Mouse (Mus musculus) embryonic facial prominence, embryonic 15.5 days (tissue): ENCODE results near the gene Nos3. TPM values are rescaled to one million over a fixed set of nuclear protein-coding genes. Genes with fewer than 3 reads are reported as not detected.
A peak's percentile ranks its signal among the peaks of the same experiment; 100 is the strongest.

Experiments used
- ATAC-seq: fragments of 200-750 bp; cut with Nextera tagmentation; 2 replicates; pipeline ENCODE4 v1.8.0; 2017; ENCODE audit warnings: low read depth, moderate TSS enrichment; ENCODE audit not compliant: insufficient number of reproducible peaks, low FRiP score, low TSS enrichment
- H3K27ac ChIP-seq: fragments of 300-500 bp; sonication (generic); replicated peaks from 2 replicates; pipeline ENCODE4 v1.5.1; 2015; ENCODE audit warnings: mild to moderate bottlenecking, inconsistent platforms
- H3K27me3 ChIP-seq: fragments of 300-500 bp; sonication (generic); 2 replicates; pipeline ENCODE4 v1.6.1; 2015; ENCODE audit warnings: inconsistent platforms
- H3K36me3 ChIP-seq: fragments of 300-500 bp; sonication (generic); 2 replicates; pipeline ENCODE4 v1.6.1; 2015; ENCODE audit warnings: mild to moderate bottlenecking, inconsistent platforms
- H3K4me1 ChIP-seq: fragments of 300-500 bp; sonication (generic); 2 replicates; pipeline ENCODE4 v1.6.1; 2015; ENCODE audit warnings: inconsistent platforms
- H3K4me2 ChIP-seq: fragments of 300-500 bp; sonication (generic); replicated peaks from 2 replicates; pipeline ENCODE4 v1.6.1; 2015; ENCODE audit warnings: mild to moderate bottlenecking, inconsistent platforms
- H3K4me3 ChIP-seq: fragments of 300-500 bp; sonication (generic); replicated peaks from 2 replicates; pipeline ENCODE4 v1.5.1; 2015; ENCODE audit warnings: mild to moderate bottlenecking, inconsistent platforms
- H3K9ac ChIP-seq: fragments of 300-500 bp; sonication (generic); 2 replicates; pipeline ENCODE4 v1.6.1; 2015; ENCODE audit warnings: inconsistent platforms
- H3K9me3 ChIP-seq: fragments of 300-500 bp; sonication (generic); replicated peaks from 2 replicates; pipeline ENCODE4 v1.6.1; 2016; ENCODE audit warnings: inconsistent platforms
- WGBS: fragments of 180-500 bp; shearing (Covaris S2); methylation state at CpG from one replicate; pipeline ENCODE4 v1.1.7; 2015; 5-methylcytosine and 5-hydroxymethylcytosine counted together
- polyA plus RNA-seq: library from polyadenylated mRNA; unstranded; fragments of >200 nt; fragmentation: Nextera tagmentation; extraction: Ambion mirVana; gene quantifications from 2 replicates; pipeline ENCODE4 v1.2.1, GENCODE M21; 2015

Gene Nos3
- polyA plus RNA-seq, 1 experiment from 2014 or later = 6.5 TPM

DNA sequence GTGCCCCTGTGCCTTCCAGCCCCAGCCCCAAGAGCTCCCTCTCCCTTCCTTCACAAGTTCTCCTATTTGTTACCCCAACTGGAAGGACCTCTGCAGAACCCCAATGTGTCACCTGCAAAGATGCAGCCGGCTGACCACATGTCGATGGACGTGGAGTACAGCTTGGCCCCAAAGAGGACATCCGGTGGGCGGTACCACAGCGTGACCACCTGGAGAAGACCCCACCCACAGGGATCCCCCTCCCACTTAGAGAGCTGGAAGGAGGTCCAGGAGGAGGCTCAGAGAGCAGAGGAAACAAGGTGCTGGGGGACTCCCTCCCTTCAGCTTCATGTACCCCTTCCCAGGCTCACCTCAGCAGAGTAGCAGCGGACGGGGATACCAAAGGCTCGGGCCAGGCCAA, 55.8 kb downstream of the Nos3 start:
- WGBS = 85% methylated on average over 9 of the region's 9 CpGs
- ATAC-seq = no peak
- peaks cover 30% of the 10 kb centered on the region for H3K4me1 ChIP-seq
- no peak overlapping the region for H3K4me2 ChIP-seq
- no peak overlapping the region for H3K27ac ChIP-seq
- H3K36me3 ChIP-seq = peaks cover 25% of the 10 kb centered on the region
- no peak overlapping the region for H3K9ac ChIP-seq
- H3K9me3 ChIP-seq = no peaks in the 10 kb centered on the region
- no peaks in the 10 kb centered on the region for H3K27me3 ChIP-seq
- H3K4me3 ChIP-seq = no peak overlapping the region

DNA sequence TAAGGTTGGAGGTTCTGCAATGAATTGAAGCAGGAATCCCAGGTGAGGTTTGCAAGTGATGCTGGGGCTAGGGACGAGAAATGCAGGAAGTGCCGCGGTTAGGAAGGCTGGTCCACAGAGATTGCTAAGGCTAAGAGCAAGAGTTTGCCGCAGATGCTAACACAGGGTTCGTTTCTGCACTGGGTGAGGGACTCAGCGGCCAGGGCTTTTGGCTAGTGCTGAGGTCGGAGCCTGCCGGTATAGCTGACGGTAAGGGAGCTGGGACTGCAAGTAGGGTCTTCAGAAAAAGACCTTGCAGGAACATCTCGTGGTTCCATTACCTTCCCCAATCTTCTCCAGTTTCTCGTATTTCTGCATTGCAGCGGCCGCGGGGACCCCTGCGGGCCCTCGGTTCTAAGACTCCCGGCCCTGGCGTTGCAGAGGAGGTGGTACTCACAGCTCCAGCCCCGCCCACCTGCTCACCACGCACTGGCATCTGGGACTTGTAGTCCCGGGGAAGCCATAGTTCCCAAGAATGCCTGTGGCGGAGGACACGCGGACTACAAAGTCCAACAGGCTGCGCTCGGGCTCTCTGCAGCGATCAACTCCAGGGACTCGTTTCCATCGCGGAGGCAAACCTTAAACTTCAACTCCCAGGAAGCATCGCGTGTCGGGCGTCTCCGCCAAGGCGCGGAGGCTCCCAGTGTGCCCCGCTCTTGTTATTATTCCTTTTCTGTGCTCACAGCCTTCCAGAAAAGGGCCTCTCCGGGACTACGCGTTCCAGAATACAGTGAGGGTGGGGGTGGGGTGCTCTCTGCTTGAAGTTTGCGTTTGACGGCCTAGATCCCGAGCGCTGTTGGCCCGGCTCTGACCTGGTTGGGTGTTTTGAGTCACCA, 58.8 kb downstream of the Nos3 start, which contains the start of the genes Cdk5 and Slc4a2:
Cdk5 (minus strand) TSS at position 402 of the 875 bp plus-strand sequence.
Slc4a2 (plus strand) TSS at position 709 of the 875 bp plus-strand sequence.
- H3K36me3 ChIP-seq = peaks cover 25% of the 10 kb centered on the region
- under 1% methylated on average over 46 of the region's 46 CpGs for WGBS

DNA sequence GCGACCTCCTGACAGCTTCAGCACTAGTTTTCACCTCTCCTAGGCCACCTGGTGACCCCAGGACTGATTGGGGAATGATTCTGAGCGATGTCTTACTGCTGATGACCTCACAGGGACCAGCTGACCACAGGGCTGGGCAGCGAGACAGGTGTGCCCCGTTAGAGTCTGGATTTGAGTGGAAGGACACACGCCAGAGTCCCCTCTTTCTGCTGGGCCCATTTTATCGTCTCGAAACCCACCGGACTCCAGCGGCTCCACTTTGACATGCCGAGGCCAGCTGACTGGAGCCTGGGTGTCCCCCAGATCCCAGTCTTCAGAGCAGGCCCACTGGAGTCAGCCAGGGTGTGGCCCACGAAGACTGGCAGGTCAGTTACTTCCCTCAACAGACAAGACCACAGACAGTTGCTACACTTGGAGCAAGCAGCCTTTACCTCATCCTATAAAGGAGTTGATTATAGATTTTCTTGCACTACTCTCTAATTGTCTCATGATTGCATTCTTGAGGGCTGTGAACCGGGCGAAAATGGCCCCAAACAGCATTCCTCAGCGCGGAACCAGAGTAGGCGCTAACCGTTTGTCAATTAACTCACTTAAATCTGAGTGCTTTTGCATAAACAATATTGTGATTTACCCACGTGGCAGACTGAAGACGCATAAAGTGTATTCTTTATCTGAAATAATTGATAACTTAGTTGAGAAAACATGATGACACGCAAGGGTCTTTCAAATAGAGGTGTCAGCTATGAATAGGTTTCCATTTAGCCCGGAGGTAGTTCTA, 59.6 kb downstream of the Nos3 start:
- peak overlapping the region; percentile 49 for H3K9ac ChIP-seq
- H3K4me3 ChIP-seq = peak overlapping the region; percentile 59
- no peaks in the 10 kb centered on the region for H3K9me3 ChIP-seq
- no peaks in the 10 kb centered on the region for H3K27me3 ChIP-seq
- WGBS = 9% methylated on average over 21 of the region's 21 CpGs
- peaks cover 25% of the 10 kb centered on the region for H3K36me3 ChIP-seq
- ATAC-seq = peak; percentile 3; the same call in 1 of the 2 replicates
- H3K4me1 ChIP-seq = peaks cover 51% of the 10 kb centered on the region
- peak overlapping the region; percentile 93 for H3K27ac ChIP-seq
- H3K4me2 ChIP-seq = peak overlapping the region; percentile 84

More for the DNA sequence above, 58.8 kb downstream of the Nos3 start, which contains the start of the genes Cdk5 and Slc4a2:
- Histone ChIP-seq H3K4me3 (peak within 1 kb of the TSS; percentile 59), H3K27ac (peak within 1 kb of the TSS; percentile 93), H3K9ac (peak within 1 kb of the TSS; percentile 65), H3K4me1 (peaks cover 47% of the 10 kb centered on the region), H3K4me2 (peak within 1 kb of the TSS; percentile 84), H3K9me3 (no peaks in the 10 kb centered on the region), H3K27me3 (no peaks in the 10 kb centered on the region)
- ATAC-seq = peak; percentile 93

DNA sequence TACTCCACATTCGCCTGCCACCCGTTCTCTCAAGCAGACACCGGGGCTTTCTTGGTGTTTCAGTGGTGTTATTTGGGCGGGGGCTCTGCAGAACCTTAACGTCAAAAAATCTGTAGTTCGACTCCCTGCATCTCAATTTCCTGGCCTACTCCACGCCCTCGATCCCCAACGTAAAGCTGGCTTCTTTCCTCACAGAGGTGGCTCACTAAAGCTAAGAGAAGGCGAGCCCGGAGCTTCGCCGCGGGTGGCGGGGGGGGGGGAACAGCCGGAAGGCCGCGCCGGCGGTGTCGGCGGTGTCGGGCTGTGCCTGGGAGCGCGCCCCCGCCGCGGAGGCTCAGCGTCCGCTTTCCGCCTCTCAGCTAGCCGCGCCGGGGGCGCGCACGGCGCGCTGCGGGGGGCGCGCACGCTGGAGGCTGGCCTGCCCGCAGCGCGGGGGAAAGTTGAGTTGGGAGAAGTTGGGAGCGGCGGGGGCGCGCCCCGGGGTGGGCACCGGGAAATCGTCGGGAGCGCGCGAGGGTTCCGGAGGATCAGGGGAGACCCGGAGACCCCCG, 60.3 kb downstream of the Nos3 start:
- Histone ChIP-seq H3K4me1 (peaks cover 51% of the 10 kb centered on the region), H3K36me3 (peaks cover 25% of the 10 kb centered on the region), H3K27me3 (no peaks in the 10 kb centered on the region), H3K9ac (peak overlapping the region; percentile 49), H3K9me3 (no peaks in the 10 kb centered on the region), H3K4me2 (peak overlapping the region; percentile 84), H3K27ac (peak overlapping the region; percentile 93), H3K4me3 (peak overlapping the region; percentile 59)
- ATAC-seq = peak; percentile 41; the same call in 1 of the 2 replicates
- WGBS = under 1% methylated on average over 58 of the region's 60 CpGs

DNA sequence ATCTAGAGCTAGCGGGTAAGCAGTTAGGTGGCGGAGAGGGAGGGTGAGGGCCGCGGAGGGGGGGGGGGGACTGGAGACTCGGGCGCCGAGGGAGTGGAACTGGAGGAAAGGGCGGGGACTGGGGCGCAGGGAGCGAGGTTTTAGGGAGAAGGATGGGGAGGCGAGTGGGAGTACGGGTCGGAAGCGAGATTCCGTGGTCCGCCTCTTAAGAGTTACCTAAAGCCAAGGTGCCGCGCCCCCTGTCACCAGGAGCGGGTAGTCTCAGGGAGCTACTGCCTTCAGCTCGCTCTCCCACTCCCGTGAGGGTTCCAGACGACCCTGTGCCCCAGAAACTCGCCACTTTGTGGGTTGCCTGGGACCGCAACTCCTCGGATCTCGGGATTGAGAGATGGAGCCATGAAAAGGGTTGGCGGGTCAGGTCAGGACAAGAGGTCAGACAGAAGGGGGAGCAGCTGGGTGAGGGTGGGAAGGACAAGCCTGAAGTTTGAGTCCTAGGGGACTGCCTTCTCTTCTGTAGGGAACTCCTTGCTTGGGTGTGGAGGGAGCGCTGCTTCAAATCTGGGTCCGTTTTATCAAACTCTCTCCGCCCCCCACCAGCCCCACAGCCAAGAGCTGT, 60.9 kb downstream of the Nos3 start:
- Histone ChIP-seq H3K9ac (peak overlapping the region; percentile 49), H3K27ac (peak overlapping the region; percentile 93), H3K4me2 (peak overlapping the region; percentile 84), H3K36me3 (peaks cover 25% of the 10 kb centered on the region), H3K4me1 (peaks cover 51% of the 10 kb centered on the region), H3K9me3 (no peaks in the 10 kb centered on the region), H3K4me3 (peak overlapping the region; percentile 59), H3K27me3 (no peaks in the 10 kb centered on the region)
- no peak for ATAC-seq
- WGBS = under 1% methylated on average over 26 of the region's 30 CpGs

DNA sequence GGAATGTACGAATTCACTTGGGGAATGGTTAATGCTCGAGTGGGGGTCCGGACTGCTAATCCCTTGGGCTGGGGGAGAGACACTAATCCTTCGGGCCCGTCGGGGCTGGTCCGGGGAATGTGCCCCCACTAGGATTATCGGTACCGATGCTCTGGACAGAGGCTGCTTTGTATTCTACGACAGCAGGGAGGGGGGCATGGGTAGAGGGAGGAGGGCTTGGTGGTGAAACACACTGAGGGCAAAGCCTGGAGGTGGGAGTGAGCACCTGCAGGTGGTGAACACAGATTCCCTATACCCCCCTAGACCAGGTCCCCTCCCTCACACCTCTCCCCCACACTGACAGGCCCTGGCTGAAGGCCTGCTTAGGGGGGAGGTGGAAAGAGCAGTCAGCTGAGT, 61.4 kb downstream of the Nos3 start:
- Histone ChIP-seq H3K36me3 (peaks cover 25% of the 10 kb centered on the region), H3K27me3 (no peaks in the 10 kb centered on the region), H3K4me1 (peaks cover 51% of the 10 kb centered on the region), H3K9me3 (no peaks in the 10 kb centered on the region), H3K4me2 (peak overlapping the region; percentile 84), H3K4me3 (peak overlapping the region; percentile 59), H3K27ac (peak overlapping the region; percentile 93), H3K9ac (peak overlapping the region; percentile 49)
- no peak for ATAC-seq
- WGBS = 1% methylated on average over 10 of the region's 10 CpGs

DNA sequence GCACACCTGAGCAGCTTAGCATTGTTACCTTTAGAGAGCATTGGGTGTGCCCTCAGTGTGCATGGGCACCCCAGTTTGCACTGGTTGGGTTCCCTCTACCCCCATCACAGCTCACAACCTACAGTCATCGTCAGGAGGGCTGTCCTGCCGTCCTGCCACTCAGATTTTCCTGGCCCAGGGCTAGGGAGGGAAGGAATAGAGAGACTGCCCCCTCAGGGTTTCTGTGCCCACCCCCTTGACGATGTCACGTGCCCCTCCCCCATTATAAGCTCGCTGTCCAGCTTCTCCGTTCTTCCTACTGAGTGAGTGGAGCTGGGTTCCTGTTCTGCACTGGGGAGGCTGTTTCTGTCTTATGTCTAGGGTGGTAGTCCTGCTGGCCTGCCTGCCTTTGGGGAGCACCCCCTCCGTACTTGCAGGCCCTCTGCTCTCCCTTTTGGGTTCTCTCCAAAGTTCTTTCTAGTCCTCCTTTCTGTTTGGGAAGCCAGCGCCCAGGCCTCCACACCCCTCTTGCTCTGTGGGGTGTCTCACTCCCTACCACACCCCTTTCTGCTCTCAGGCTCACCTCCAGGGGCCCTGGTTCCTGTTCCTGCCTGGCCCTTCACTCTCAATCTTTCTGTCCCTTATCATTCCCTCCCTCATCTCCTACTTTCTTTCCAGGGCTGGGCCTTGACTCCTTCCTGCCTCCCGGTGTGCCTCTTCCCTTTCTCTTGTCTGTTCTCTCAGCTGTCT, 62.1 kb downstream of the Nos3 start:
- peak overlapping the region; percentile 59 for H3K4me3 ChIP-seq
- no peaks in the 10 kb centered on the region for H3K27me3 ChIP-seq
- 12% methylated on average over 9 of the region's 9 CpGs for WGBS
- ATAC-seq = no peak
- peaks cover 51% of the 10 kb centered on the region for H3K4me1 ChIP-seq
- no peak overlapping the region for H3K9ac ChIP-seq
- H3K9me3 ChIP-seq = no peaks in the 10 kb centered on the region
- peak overlapping the region; percentile 84 for H3K4me2 ChIP-seq
- no peak overlapping the region for H3K27ac ChIP-seq
- H3K36me3 ChIP-seq = peaks cover 28% of the 10 kb centered on the region

DNA sequence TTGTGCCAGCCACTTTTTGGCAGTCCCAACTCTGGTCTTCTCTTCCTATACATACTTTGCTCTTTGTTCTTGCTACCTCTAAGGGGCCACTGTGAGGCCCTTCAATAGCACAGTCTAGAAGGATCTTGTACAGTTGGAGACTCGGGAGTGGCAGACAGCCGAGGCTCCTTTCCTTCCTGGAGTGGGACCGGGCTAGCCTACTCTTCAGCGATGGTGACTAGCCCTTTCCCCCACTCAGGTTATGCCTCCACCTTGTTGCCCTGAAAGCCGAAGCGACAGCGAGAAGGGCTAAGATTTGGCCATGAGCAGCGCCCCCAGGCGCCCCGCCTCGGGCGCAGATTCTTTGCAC, 62.6 kb downstream of the Nos3 start:
- Histone ChIP-seq H3K9me3 (no peaks in the 10 kb centered on the region), H3K27ac (no peak overlapping the region), H3K9ac (no peak overlapping the region), H3K4me1 (peaks cover 50% of the 10 kb centered on the region), H3K36me3 (peaks cover 34% of the 10 kb centered on the region), H3K4me2 (peak overlapping the region; percentile 84), H3K4me3 (peak overlapping the region; percentile 59), H3K27me3 (no peaks in the 10 kb centered on the region)
- ATAC-seq = no peak
- WGBS = 22% methylated on average over 12 of the region's 12 CpGs

DNA sequence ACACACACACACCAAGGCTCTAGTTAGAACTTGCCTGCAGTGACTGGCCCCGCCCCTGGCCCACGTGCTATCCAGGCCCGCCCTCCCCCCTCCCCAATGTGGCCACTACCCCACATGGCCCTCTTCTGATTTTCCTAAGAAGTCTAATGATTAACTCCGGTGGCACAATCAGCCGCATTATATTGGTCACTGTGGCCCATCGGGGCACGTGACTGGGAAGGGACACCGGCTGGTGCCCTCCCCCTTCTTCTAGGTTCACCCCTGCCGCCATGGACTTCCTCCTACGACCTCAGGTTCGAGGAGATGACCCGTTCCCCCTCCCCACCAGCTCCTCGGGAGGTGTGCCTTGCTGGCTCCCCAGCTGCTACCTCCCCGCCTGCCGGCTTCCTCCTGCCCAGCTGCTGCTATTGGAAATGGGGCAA, 63.4 kb downstream of the Nos3 start:
- H3K4me3 ChIP-seq = no peak overlapping the region

DNA sequence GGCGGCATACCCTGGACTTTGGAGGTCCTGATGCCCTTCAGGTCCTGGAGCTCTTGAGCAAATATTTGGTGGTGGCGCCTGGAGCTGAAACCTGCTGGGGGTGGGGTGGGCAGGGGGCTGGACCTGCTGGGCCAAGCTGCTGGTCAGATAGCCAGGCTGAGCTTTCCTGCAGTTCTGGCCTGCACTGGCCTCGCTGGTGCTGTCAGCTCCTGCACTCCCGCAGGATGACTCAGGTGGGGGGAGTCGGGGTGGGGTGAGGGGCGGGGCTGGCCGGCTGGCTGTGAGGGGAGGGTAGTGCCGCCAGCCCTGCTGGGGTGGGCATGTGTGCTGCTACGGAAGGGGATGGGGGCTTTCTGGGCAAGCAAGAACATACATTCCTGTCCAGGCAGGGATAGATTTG, 64.0 kb downstream of the Nos3 start:
- peak overlapping the region; percentile 34 for H3K4me2 ChIP-seq
- no peaks in the 10 kb centered on the region for H3K27me3 ChIP-seq
- H3K36me3 ChIP-seq = peaks cover 47% of the 10 kb centered on the region
- no peak overlapping the region for H3K4me3 ChIP-seq
- 19% methylated on average over 9 of the region's 9 CpGs for WGBS
- H3K9me3 ChIP-seq = no peaks in the 10 kb centered on the region
- H3K9ac ChIP-seq = no peak overlapping the region
- H3K27ac ChIP-seq = 0 out of 2 replicates have a peak overlapping the region, but pooled peaks have one; percentile 11
- H3K4me1 ChIP-seq = peaks cover 41% of the 10 kb centered on the region
- ATAC-seq = no peak

More for the DNA sequence above, 63.4 kb downstream of the Nos3 start:
- H3K27ac ChIP-seq = 0 out of 2 replicates have a peak overlapping the region, but pooled peaks have one; percentile 11
- no peak for ATAC-seq
- no peaks in the 10 kb centered on the region for H3K27me3 ChIP-seq
- no peak overlapping the region for H3K9ac ChIP-seq
- H3K4me2 ChIP-seq = peak overlapping the region; percentile 34
- peaks cover 42% of the 10 kb centered on the region for H3K4me1 ChIP-seq
- H3K9me3 ChIP-seq = no peaks in the 10 kb centered on the region
- WGBS = 8% methylated on average over 15 of the region's 15 CpGs
- peaks cover 41% of the 10 kb centered on the region for H3K36me3 ChIP-seq
